In the genomic region with DNA sequence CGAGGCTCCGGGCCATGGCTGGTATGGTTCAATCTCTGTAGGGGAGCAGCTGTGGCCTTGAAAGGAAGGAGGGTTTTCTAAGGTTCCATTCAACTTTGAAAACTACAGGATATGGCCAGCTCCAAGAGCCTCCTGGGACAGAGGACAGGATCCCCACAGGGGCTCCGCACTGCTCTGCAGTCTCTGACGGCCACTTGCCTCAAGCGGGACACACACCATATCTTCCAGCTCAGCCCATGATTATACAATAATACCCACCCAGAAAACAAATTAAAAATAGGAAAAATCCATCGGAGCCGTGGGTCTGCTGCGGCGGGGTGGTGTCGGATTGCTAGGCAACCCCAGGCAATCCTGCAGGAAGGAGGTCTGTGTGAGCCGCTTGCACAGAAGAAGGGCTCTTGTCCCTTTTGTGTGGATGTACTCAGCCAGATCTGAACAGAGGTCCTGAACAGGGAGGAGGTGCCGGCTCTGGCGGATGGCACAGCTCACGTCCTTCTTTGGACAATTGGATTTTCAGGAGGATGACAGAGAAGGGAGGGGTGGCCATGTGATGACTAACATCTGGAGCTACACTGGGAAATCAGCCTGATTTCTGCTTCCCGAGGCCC, we compare ENCODE assay signal across 16 mouse cellular contexts. TPM values are rescaled to one million over a fixed set of nuclear protein-coding genes. Genes with fewer than 3 reads are reported as not detected.
A peak's percentile ranks its signal among the peaks of the same experiment; 100 is the strongest.
DNase-seq lines count a peak whose midpoint lies in the region; ATAC-seq lines count a peak whose summit lies in the region.
"Had no signal": no experiment of that assay in that cellular context is flagged by ENCODE, and none has a peak within 500 bp of the region (broad histone marks: within the 10 kb centered on the region; RNA-seq: fewer than 3 reads in every experiment).

No protein-coding gene starts in this region.

- H3K27ac ChIP-seq in embryonic facial prominence, embryonic 10.5 days (replicated peaks) = peak overlapping the region; percentile 52
- peak overlapping the region; percentile 75 for H3K27ac ChIP-seq in hindbrain, embryonic 11.5 days (ENCODE audit: low read depth, low read length)
- peak overlapping the region; percentile 84 for H3K27ac ChIP-seq in midbrain, embryonic 13.5 days

- peak overlapping the region; percentile 46; the same call in 1 of the 2 replicates for H3K9ac ChIP-seq in hindbrain, embryonic 11.5 days (ENCODE audit: low read depth, low read length)
- peak overlapping the region; percentile 41; the same call in 1 of the 2 replicates for H3K9ac ChIP-seq in midbrain, embryonic 13.5 days (replicated peaks)

- peak; percentile 14 for DNase-seq in cerebellum, adult 11-12 months
- DNase-seq in cerebellum, postnatal 10 days = no peak
- no peak for DNase-seq in embryonic facial prominence, embryonic 10.5 days (ENCODE audit: low spot score)
- DNase-seq in hindbrain, embryonic 11.5 days (ENCODE audit: low spot score) = peak; percentile 42
- DNase-seq in lung, postnatal 4 days = no peak
- no peak for DNase-seq in gastrocnemius, postnatal 4 days (ENCODE audit: low spot score in 2 of 2)
- no peak for DNase-seq in Muller cell, postnatal 12 days (ENCODE audit: inconsistent ontology term)
- DNase-seq: adrenal gland, adult 8-10 months; gastrocnemius, postnatal 36 days; heart, postnatal 10 days; kidney, adult 8-10 months; lung, adult 2 months had no signal

- H3K4me2 ChIP-seq in hindbrain, embryonic 11.5 days (replicated peaks; ENCODE audit: low read depth, low read length) = peak overlapping the region; percentile 26
- peak overlapping the region; percentile 37 for H3K4me2 ChIP-seq in midbrain, embryonic 13.5 days (replicated peaks)

- peak overlapping the region; percentile 35 for H3K4me3 ChIP-seq in embryonic facial prominence, embryonic 10.5 days
- no peak overlapping the region for H3K4me3 ChIP-seq in hindbrain, embryonic 11.5 days (ENCODE audit: low read depth, low read length)
- H3K4me3 ChIP-seq in midbrain, embryonic 13.5 days (replicated peaks) = no peak overlapping the region
- H3K4me3 ChIP-seq: myocyte had no signal

- peaks cover 34% of the 10 kb centered on the region for H3K4me1 ChIP-seq in embryonic facial prominence, embryonic 10.5 days
- peaks cover 9% of the 10 kb centered on the region for H3K4me1 ChIP-seq in hindbrain, embryonic 11.5 days (replicated peaks; ENCODE audit: control insufficient read depth, insufficient read depth, low read length)
- peaks cover 37% of the 10 kb centered on the region for H3K4me1 ChIP-seq in midbrain, embryonic 13.5 days (replicated peaks)

- peak; percentile 47; the same call in 1 of the 2 replicates for ATAC-seq in hindbrain, embryonic 11.5 days (ENCODE audit: low FRiP score)
- ATAC-seq in midbrain, embryonic 13.5 days = peak; percentile 72

- H3K36me3 ChIP-seq in embryonic facial prominence, embryonic 10.5 days (replicated peaks) = no peaks in the 10 kb centered on the region
- no peaks in the 10 kb centered on the region for H3K36me3 ChIP-seq in hindbrain, embryonic 11.5 days (ENCODE audit: control insufficient read depth, insufficient read depth, low read length)
- H3K36me3 ChIP-seq in midbrain, embryonic 13.5 days = no peaks in the 10 kb centered on the region
- H3K36me3 ChIP-seq: G1E had no signal

- WGBS in embryonic facial prominence, embryonic 10.5 days = 16% methylated on average over 15 of the region's 15 CpGs
- 13% methylated on average over 15 of the region's 15 CpGs for WGBS in hindbrain, embryonic 11.5 days
- 3% methylated on average over 15 of the region's 15 CpGs for WGBS in midbrain, embryonic 13.5 days

- peaks cover 40% of the 10 kb centered on the region for H3K27me3 ChIP-seq in embryonic facial prominence, embryonic 10.5 days (replicated peaks; ENCODE audit: low read depth, poor library complexity, severe bottlenecking)
- H3K27me3 ChIP-seq in hindbrain, embryonic 11.5 days (ENCODE audit: control insufficient read depth, insufficient read depth, low read length) = no peaks in the 10 kb centered on the region
- H3K27me3 ChIP-seq in midbrain, embryonic 13.5 days = 0 out of 2 replicates have a peak, but pooled peaks cover 3% of the 10 kb centered on the region

- no peaks in the 10 kb centered on the region for H3K9me3 ChIP-seq in embryonic facial prominence, embryonic 10.5 days
- H3K9me3 ChIP-seq in hindbrain, embryonic 11.5 days (ENCODE audit: control insufficient read depth, low read length) = no peaks in the 10 kb centered on the region
- H3K9me3 ChIP-seq in midbrain, embryonic 13.5 days = no peaks in the 10 kb centered on the region

RNA-seq across cellular contexts. Expression of a gene that starts 5.1 kb away (rescaled TPM):
- polyA plus RNA-seq in embryonic facial prominence, embryonic 10.5 days (2016; fragmentation: Nextera tagmentation; extraction: Ambion mirVana) = 2.3 and 2.5 TPM in 2 replicates
- 11.7 and 12.6 TPM in 2 replicates for polyA plus RNA-seq in hindbrain, embryonic 11.5 days (2014; fragmentation: Nextera tagmentation; extraction: Ambion mirVana)
- polyA plus RNA-seq in midbrain, embryonic 13.5 days (2015; fragmentation: Nextera tagmentation; extraction: Ambion mirVana) = 28.2 and 29.9 TPM in 2 replicates
- under 1 TPM; 0.10 to 0.31 TPM for total RNA-seq in gastrocnemius, postnatal 4 days (2021)
- total RNA-seq: common myeloid progenitor, adult 5-6 weeks had no signal
- polyA plus RNA-seq: G1E, myocyte had no signal

Comparison
In these comparisons a context has a peak if more than half of its experiments do, and no peak if none do; other contexts are left out.
1. DNase-seq: peak in cerebellum, adult 11-12 months (single experiment) and hindbrain, embryonic 11.5 days (single experiment); none in cerebellum, postnatal 10 days (0 of 2), embryonic facial prominence, embryonic 10.5 days (single experiment), lung, postnatal 4 days (0 of 2), gastrocnemius, postnatal 4 days (0 of 2) and Muller cell, postnatal 12 days (single experiment).
2. Peak in every context shown above with its lines, with median percentiles within 50 percentile points of each other: H3K27ac ChIP-seq.